ENCODE assay signal across 8 mouse cellular contexts in the genomic region with DNA sequence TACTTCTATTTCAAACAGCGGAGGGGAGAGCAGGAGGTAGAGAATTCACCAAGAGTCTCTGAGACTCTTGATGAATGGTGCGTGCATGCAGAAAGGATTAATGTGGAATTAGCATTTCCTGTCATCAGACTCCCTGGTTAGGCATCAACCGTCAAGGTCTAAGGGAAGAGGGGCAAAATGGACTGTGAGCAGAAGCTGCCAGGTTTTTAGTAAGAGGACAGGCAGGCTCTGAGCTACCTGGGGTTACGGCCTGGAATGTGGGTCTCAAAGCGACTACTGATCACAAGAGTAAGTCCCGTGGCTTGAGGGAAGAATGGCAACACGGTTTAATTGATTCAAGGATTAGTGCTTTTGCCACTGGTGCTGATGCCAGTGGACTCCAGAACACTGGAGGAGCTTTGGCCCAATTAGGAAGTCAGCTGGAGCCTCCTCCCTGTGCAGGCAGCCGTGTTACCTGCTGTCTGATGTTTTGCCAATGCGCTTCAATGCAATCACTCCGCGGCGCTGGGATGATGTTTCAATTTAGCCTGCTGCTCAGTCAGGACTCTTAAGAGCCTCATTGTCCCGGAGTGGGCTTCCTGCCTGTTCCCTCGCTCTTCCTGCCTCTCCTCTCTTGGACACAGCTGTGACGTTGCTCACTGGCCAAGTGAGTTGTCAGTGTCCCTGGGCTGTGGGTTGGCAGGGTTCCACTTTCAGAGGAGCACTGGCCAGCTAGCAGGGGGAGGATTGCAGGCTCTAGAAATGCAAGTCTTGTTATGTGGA. TPM values are rescaled to one million over a fixed set of nuclear protein-coding genes. Genes with fewer than 3 reads are reported as not detected.
A peak's percentile ranks its signal among the peaks of the same experiment; 100 is the strongest.
DNase-seq lines count a peak whose midpoint lies in the region; ATAC-seq lines count a peak whose summit lies in the region.

No protein-coding gene starts in this region.

- H3K4me1 ChIP-seq in hindbrain, embryonic 15.5 days (replicated peaks): peaks cover 27% of the 10 kb centered on the region
- peaks cover 15% of the 10 kb centered on the region for H3K4me1 ChIP-seq in midbrain, embryonic 11.5 days (ENCODE audit: control insufficient read depth, insufficient read depth, low read length)

- 15% methylated on average over 15 of the region's 15 CpGs for WGBS in hindbrain, embryonic 15.5 days
- WGBS in midbrain, embryonic 11.5 days: 8% methylated on average over 15 of the region's 15 CpGs

- no peak overlapping the region for H3K4me3 ChIP-seq in hindbrain, embryonic 15.5 days
- no peak overlapping the region for H3K4me3 ChIP-seq in midbrain, embryonic 11.5 days (ENCODE audit: low read depth, low read length)

- no peaks in the 10 kb centered on the region for H3K36me3 ChIP-seq in hindbrain, embryonic 15.5 days
- no peaks in the 10 kb centered on the region for H3K36me3 ChIP-seq in midbrain, embryonic 11.5 days (ENCODE audit: control insufficient read depth, insufficient read depth, low read length)

- peak overlapping the region; percentile 39 for H3K4me2 ChIP-seq in hindbrain, embryonic 15.5 days
- H3K4me2 ChIP-seq in midbrain, embryonic 11.5 days: peak overlapping the region; percentile 21

- ATAC-seq in hindbrain, embryonic 15.5 days (ENCODE audit: low FRiP score, low read depth): peak; percentile 89
- peak; percentile 70 for ATAC-seq in midbrain, embryonic 11.5 days (ENCODE audit: low FRiP score)

- peak; percentile 72 for DNase-seq in adrenal gland, adult 8-10 months
- peak; percentile 33 to 37 for DNase-seq in cerebellum, postnatal 36 days
- peak; percentile 70 for DNase-seq in gastrocnemius, postnatal 10 days
- peak; percentile 26 for DNase-seq in left cerebral cortex, adult 11 months (ENCODE audit: low spot score)
- DNase-seq in midbrain, embryonic 11.5 days (ENCODE audit: low spot score, missing footprints): peak; percentile 94
- peak; percentile 72 for DNase-seq in skeletal muscle tissue, adult 2 months (ENCODE audit: low read depth, low spot score)
- DNase-seq in thymus, postnatal 0 days (ENCODE audit: low spot score): no peak

- no peaks in the 10 kb centered on the region for H3K27me3 ChIP-seq in hindbrain, embryonic 15.5 days
- peaks cover 3% of the 10 kb centered on the region; the same call in 1 of the 2 replicates for H3K27me3 ChIP-seq in midbrain, embryonic 11.5 days (ENCODE audit: control insufficient read depth, insufficient read depth, low read length)

- H3K9ac ChIP-seq in hindbrain, embryonic 15.5 days: no peak overlapping the region
- H3K9ac ChIP-seq in midbrain, embryonic 11.5 days (ENCODE audit: low read length): no peak overlapping the region

- H3K9me3 ChIP-seq in hindbrain, embryonic 15.5 days: peaks cover 5% of the 10 kb centered on the region; the same call in 1 of the 2 replicates
- peaks cover 3% of the 10 kb centered on the region; the same call in 1 of the 2 replicates for H3K9me3 ChIP-seq in midbrain, embryonic 11.5 days (ENCODE audit: control insufficient read depth, low read length)

- 0 out of 2 replicates have a peak overlapping the region, but pooled peaks have one; percentile 39 for H3K27ac ChIP-seq in hindbrain, embryonic 15.5 days (replicated peaks)
- H3K27ac ChIP-seq in midbrain, embryonic 11.5 days (ENCODE audit: low read depth, low read length): no peak overlapping the region

RNA-seq across cellular contexts. Expression of a gene that starts 54.6 kb away (rescaled TPM):
- 1 to 10 TPM; 2.7 to 3.4 (median 3.2) TPM for total RNA-seq in adrenal gland, adult 8-10 months (2022)
- total RNA-seq in gastrocnemius, postnatal 10 days (2021): 1 to 10 TPM; 3.9 to 4.8 TPM
- polyA plus RNA-seq in hindbrain, embryonic 15.5 days (2015; fragmentation: Nextera tagmentation; extraction: Ambion mirVana): 10.9 and 14.7 TPM in 2 replicates
- 21.2 and 26.5 TPM in 2 replicates for polyA plus RNA-seq in midbrain, embryonic 11.5 days (2014; fragmentation: Nextera tagmentation; extraction: Ambion mirVana)
- polyA plus RNA-seq in thymus, postnatal 0 days (2015; fragmentation: Nextera tagmentation; extraction: Ambion mirVana): 6.2 and 9.0 TPM in 2 replicates
